Mouse (Mus musculus): ENCODE results near the gene Tmem50b.

Gene Tmem50b

DNA sequence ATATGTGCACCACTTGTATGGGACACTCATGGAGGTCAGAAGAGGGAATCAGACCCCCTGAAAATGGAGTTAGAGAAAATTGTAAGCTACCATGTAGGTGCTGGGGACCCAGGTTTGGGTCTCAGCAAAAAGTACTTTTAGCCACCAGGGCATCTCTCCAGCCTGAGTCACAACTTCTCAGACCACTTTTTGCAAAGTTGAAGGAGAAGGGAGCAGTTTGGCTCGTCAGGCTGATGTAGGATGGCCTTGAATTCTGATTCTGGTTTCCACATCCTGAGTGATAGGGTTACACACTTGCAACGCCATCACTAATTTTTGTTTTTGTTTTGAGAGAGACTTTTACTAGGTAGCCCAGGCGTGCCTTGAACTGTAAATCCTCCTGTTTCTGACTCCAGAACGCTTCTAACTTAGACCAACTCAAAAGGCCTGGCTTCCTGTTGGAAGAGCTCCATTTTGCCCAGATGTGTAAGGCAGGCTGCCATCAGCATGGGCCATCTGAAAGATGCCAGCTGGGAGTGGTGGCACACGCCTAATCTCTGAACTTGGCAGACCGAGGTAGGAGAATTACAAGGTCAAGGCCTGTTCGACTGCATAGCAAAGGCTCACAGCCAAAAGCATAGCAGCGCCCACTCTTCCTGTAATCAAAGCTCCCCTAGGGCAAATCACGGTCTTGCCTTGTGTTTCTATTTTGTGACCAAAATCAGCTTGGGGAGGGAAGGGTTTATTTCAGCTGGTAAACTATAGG is 12.1 kb upstream of the Tmem50b start:
- in situ Hi-C loops (cut with MboI, MseI) = no loop called here

DNA sequence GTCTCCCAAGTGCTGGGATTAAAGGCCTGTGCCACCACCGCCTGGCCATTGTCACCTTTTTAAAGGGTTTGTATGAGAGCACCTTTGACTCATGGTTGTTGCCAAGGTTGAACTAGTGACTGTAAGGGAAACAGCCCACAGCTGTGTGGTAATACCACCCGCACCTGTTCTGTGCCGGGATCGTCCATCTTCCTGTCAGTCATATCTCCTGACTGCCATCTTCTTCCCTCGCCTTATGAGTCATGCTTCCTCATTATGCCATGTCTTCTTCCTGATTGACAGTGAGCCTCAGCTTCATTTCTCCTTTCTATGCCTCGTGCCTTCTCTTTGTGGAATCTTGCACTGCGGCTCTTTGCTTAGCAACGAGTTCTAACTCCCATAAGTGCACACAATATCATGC is 9.4 kb upstream of the Tmem50b start:
- in situ Hi-C loops (cut with MboI, MseI) = no loop called here

- in situ Hi-C loops (cut with MboI, MseI) = no loop called here
Observed at GRCm38 (mm10) chr16:91605156-91605555, 7.6 kb upstream of the Tmem50b start.

- in situ Hi-C loops (cut with MboI, MseI) = no loop called here
Observed at GRCm38 (mm10) chr16:91601693-91602092, 4.1 kb upstream of the Tmem50b start.

DNA sequence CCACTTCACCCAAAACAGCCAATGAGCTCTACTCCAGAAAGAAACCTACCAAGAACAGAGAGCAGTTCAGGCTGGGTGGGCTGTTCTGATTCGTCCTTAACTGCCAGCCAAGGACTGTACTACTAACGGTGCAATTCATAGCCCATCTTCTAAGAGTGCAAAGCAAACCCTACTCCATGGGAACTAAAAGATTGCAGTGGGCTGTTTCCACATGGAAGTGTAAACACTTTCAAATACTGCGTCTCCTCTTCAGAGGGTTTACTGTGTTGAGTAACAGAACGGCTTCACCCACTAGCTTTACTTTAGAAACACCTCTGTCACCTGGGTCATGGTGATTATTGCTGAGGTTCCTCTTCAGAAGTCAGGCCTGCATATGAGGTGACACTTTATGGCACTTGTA is 3.5 kb upstream of the Tmem50b start:
- in situ Hi-C loops (cut with MboI, MseI) = no loop called here

DNA sequence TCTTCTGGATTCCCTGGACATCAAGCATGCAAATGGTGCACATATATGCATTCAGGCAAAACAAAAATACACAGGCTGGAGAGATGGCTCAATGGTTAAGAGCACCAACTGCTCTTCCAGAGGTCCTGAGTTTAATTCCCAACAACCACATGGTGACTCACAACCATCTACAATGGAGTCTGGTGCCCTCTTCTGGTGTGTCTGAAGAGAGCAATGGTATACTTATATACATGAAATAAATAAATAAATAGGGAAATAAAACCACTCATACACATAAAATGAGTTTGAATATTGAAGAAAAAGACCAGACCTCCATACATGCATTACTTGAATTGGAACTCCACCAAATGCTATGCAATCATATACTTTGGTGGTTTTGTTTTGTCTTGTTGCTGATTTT is 1.6 kb upstream of the Tmem50b start:
- in situ Hi-C loops (cut with MboI, MseI) = loop anchor here (10.0 kb wide), 1 partner anchor 1166 kb away; no protein-coding TSS in a partner anchor

DNA sequence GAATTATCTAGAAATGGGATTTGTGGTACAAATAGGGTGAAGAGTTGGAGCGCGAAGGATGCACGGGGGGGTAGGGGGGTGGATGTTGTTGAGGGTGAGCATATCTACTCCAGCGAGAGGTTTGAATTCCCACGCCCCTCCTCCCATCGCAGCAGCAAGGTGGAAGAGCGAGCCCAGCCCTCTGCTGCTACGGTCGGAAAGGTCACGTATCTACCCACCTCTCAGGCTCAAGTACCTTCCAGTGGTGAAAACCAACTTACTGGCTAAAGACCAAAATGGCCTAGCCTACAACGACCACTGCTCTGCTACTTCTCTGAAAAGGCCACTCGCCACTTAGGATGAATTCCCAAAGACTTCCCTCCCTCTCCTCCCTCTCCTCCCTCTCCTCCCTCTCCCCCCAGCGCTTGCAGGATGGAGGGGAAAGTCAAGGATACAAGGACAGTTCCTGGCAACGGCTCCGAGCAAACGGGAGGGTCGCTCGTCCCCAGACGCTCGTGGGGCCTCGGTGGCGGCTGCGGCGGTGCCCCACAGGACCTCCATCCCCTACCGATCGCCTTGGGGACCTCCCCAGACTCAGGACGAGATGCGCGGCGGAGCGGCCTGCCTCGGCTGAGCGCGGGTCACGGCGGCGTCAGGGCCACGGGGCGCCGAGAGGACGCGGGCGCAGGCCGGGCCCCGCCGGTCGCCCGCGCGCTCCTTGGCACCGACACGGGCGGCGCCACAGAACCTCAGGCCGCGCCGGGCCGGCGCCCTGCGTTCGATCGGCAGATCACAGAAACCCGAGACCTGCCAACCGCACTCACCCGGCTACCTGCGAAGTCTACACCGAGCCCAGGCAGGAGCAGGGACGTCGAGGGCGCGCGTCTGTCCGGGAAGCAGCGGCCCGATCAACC is 575 bp downstream of the Tmem50b start:
- in situ Hi-C loops (cut with MboI, MseI) = loop anchor here (10.0 kb wide), 1 partner anchor 1168 kb away; no protein-coding TSS in a partner anchor

DNA sequence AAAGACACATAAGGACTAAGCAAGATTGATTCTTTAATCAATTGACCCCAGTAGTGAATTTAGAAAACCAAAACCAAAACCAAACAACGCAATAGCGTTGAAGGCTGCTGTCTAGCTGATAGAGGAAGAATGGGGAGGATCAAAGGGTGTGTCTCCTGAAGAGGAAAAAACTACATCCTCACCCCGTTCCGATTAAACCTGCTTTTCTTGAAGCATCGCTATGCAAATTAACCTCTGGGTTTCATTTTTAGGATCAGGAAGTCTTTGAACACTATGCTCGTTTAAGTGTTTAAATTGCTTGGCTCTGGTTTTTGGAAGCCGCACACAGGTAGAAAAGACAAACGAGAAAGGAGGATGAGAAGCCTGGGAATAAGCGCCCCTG is 1.2 kb downstream of the Tmem50b start:
- in situ Hi-C loops (cut with MboI, MseI) = loop anchor here (10.0 kb wide), 1 partner anchor 1168 kb away; no protein-coding TSS in a partner anchor

GRCm38 (mm10) chr16:91595076-91595475 is 2.5 kb downstream of the Tmem50b start:
- in situ Hi-C loops (cut with MboI, MseI) = loop anchor here (10.0 kb wide), 1 partner anchor 1170 kb away; no protein-coding TSS in a partner anchor

GRCm38 (mm10) chr16:91593262-91593661 is 4.3 kb downstream of the Tmem50b start:
- in situ Hi-C loops (cut with MboI, MseI) = loop anchor here (5.0 to 10.0 kb wide), 2 partner anchors 226 to 1172 kb away; no protein-coding TSS in a partner anchor

GRCm38 (mm10) chr16:91592162-91592561 is 5.4 kb downstream of the Tmem50b start:
- in situ Hi-C loops (cut with MboI, MseI) = loop anchor here (5.0 to 10.0 kb wide), 2 partner anchors 225 to 1173 kb away; no protein-coding TSS in a partner anchor

GRCm38 (mm10) chr16:91588703-91589102 is 8.9 kb downstream of the Tmem50b start:
- in situ Hi-C loops (cut with MboI, MseI) = loop anchor here (5.0 kb wide), 1 partner anchor 76 kb away; no protein-coding TSS in a partner anchor

DNA sequence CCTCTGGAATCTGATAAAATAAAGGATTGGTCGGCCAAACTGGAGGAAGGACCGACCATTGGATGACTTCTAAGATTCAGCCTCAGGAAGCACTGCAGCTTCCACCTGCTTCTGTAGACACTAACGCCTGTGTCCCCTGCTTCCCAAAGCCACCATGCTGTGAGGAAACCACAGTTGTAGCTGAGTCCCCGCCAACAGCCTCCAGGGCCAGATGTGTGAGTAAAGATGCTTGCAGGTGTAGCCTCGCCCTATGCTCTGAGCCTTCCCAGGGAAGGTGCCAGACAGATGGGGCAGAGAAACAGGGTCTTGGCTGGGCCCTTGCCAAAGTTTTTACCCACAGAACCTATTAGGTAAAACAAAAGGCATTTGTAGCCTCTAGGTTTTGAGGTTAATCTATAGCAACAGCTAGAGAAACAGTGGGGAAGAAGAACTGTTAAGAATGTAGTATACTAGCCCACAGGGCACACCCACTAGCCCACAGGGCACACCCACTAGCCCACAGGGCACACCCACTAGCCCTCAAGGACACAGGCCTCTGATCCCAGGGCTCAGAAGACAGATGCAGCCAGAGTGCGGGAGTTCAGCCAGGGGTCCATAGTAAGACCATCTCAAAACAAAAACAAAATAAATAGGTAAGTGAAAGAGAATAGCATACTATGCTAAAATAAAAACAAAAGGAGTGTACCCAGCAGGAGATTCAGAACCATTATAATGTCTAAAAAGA is 9.7 kb downstream of the Tmem50b start:
- in situ Hi-C loops (cut with MboI, MseI) = loop anchor here (5.0 kb wide), 1 partner anchor 76 kb away; no protein-coding TSS in a partner anchor

- in situ Hi-C loops (cut with MboI, MseI) = loop anchor here (5.0 kb wide), 1 partner anchor 74 kb away; no protein-coding TSS in a partner anchor
Observed at GRCm38 (mm10) chr16:91586244-91586643, 11.4 kb downstream of the Tmem50b start.

DNA sequence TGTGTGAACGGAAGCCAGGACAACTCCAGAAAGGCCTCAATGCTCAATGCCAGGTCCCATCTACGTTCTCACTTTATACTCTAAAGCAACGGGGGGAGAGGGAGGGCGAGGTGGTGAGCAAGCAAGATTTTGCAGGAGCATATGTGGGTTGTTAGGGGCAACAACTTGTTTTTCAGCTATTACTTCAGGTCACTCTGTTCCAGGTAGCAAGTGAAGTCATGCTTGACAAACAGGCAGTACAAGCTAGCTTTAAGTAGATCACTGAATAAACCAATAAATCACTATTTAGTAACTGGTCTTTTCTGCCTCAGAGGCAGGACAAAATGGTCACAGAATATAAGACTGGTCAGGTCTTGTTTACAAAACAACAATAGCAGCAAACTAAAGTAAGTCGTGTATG is 12.0 kb downstream of the Tmem50b start:
- in situ Hi-C loops (cut with MboI, MseI) = loop anchor here (5.0 kb wide), 1 partner anchor 73 kb away; no protein-coding TSS in a partner anchor

GRCm38 (mm10) chr16:91582307-91582706 is 15.3 kb downstream of the Tmem50b start:
- in situ Hi-C loops (cut with MboI, MseI) = no loop called here

DNA sequence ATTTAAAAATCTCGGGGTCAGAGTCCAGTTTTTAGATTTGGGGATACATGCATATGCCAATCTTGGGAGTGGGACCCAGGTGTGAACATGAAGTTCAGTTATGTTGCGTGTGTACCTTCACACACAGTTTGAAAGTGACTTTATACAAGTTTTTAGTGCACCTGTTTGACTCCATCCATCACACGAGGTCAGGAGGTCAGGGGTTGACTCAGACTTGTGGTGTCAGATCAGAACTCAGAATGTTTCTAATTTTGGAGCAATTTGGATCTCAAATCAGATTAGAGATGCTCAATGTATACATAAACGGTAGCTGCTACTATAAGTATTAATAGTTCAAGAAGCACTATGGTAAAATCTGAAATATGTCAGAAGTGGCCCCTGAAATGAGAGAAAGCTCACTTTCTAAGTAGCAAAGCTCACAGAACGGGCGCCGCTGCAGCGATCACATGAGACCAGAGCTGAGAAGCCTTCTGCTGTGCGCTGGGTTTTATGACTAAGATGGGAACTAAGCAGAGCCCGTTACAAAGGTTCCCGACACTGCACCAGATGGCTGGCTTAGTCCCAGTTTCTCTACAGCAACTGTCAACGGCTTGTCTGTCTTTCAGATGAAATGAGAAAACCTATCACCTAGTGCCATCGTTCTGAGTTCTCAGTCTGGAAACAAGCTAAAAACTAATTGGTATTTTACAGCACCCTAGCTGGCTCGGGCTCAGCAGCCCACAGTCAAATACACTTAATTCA is 18.4 kb downstream of the Tmem50b start:
- in situ Hi-C loops (cut with MboI, MseI) = no loop called here

- in situ Hi-C loops (cut with MboI, MseI) = no loop called here
Observed at GRCm38 (mm10) chr16:91575151-91575550, 22.4 kb downstream of the Tmem50b start.

DNA sequence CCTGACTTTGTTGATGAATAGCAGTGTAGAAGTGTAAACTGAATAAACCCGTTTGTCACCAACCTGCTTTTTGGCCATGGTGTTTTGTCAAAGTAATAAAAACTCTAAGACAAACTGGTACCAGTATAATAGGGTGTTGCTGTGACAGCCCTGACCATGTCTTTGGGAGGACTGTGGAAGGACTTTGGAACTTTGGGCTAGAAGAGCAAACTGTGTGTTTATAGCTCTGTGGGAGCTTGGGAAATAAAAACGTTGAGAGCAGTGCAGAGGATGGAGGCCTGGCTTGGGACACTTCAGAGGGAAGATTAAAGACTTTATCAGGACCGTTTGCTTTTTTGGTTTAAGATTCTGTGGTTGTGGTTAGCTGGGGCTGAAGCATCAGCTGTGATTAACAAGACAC is 26.5 kb downstream of the Tmem50b start:
- in situ Hi-C loops (cut with MboI, MseI) = loop anchor here (25.0 kb wide), 1 partner anchor 1084 kb away; no protein-coding TSS in a partner anchor

DNA sequence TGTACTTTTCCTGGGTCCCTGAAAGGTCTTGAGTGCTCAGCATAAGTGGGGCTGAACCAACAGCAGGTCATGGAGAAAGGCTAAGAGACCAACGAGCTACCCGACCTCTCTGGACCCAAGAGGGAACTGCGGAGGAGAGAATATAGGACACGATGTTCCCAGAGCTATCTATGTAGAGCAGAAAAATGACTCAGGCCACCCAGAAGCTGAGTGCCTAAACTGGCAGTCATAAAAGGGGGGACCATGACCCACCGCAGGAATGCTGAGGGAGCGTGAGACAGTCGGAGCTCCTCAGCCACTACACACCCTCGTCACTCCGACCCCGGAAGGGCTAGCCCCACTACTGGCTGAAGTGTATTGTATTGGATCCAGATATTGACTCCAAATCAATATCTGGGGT is 28.6 kb downstream of the Tmem50b start:
- in situ Hi-C loops (cut with MboI, MseI) = loop anchor here (10.0 to 25.0 kb wide), 2 partner anchors 54 to 1082 kb away; no protein-coding TSS in a partner anchor
